Mouse (Mus musculus): Measurements from ENCODE around the gene Atp6v1g1. TPM values are rescaled to one million over a fixed set of nuclear protein-coding genes. Genes with fewer than 3 reads are reported as not detected.

Gene Atp6v1g1
- total RNA-seq, 1 experiment from 2014 or later, result 188 TPM

DNA sequence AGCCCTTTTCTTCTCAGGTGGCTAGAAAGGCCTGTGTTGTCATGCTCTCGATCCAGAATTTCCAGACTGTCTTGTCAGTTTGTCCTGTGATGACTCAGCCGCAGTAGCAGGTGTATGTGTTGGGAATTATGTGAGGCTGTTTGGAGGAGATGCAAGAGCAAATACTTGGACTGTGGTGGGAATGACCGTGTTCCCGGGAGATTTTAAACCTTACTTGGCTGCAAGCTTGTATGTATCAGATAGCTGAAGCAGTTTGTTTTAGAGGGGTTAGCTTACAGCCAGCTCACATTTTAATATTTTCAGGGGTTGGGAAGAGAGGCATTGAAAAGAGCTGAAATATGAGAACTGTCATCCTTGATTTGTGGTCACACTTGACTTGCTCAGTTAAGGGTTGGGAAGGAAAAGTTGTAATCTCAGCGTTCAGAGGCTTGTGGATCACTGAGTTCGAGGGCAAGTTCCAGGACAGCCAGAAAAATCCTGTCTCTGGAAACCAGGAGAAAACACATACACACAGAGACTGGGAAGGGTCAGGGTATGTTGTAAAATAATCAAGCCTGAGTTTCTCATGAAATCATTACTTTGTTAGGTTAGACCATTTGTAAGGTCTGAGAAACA is 2.0 kb downstream of the Atp6v1g1 start:
- DNase-seq, result no peak

GRCm38 (mm10) chr4:63547799-63548198 is 3.2 kb downstream of the Atp6v1g1 start:
- DNase-seq, result no peak

DNA sequence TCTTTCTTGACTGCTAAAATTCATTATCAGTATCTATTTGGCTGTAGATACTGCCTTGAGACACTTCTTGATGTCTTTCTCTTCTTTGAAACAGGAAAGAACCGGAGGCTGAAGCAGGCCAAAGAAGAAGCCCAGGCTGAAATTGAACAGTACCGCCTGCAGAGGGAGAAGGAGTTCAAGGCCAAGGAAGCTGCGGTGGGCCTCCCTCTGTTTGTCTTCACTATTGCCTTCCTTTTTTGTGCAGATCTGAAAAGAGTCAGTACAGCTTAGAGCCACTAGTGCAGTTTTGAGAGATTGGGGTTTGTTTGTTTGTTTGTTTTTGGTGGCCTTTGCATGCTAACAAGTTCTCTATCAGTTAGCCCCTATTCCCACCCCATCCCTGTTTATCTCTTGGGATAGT is 3.9 kb downstream of the Atp6v1g1 start:
- DNase-seq, result no peak

DNA sequence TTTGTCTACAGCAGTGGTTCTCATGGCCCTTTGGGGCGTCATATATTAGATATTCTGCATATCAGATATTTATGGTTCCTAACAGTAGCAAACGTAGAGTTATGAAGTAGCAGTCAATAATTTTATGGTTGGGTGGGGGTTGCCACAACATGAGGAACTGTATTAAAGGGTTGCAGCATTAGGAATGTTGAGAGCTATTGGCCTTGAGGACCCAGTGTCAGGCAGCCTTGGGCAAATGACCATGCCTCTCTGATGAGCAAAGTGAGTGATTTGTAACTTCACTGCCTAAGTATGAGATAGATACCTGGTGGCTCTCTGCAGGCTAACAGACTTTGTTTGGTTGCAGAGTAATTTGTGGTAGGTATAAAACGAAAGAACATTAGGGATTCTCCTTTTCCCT is 6.3 kb downstream of the Atp6v1g1 start:
- DNase-seq, result peak; percentile 26

DNA sequence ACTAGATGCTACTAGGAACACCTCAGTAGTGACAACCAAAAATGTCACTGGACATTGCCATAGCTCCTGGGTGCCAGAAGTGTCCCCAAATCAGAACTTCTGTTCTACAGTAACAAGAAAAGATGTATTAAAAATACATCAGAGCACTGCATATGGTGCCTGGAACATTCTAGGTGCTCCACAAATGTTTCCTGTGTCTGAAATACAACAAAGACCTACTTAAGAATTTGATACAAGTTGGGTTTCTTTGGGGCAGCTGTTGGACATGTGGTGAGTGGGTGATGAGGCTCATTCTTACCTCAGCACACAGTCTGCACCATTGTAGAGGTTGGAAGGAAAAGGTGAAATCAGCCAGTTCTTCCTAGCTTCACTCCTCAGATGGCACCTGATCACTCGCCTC is 8.3 kb downstream of the Atp6v1g1 start:
- no peak for DNase-seq

- DNase-seq, result no peak
These were observed 9.4 kb downstream of the Atp6v1g1 start for GRCm38 (mm10) chr4:63553789-63554576.

- DNase-seq, result no peak
These were observed 10.0 kb downstream of the Atp6v1g1 start for GRCm38 (mm10) chr4:63554616-63555015.

DNA sequence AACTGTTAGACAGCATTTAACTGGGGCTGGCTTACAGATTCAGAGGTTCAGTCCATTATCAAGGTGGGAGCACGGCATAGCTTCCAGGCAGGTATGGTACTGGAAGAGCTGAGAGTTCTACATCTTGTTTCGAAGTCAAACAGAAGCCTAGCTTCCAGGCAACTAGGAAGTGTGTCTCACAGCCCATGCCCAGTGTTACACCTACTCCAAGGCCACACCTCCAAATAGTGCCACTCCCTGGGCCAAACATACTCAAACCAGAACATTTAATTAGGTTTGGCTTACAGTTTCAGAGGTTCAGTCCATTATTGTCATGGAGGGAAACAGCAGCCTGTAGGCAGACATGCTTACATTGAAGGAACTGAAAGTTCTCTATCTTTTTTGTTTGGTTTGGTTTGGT is 10.5 kb downstream of the Atp6v1g1 start:
- DNase-seq, result no peak

GRCm38 (mm10) chr4:63556665-63557064 is 12.1 kb downstream of the Atp6v1g1 start:
- DNase-seq, result no peak

DNA sequence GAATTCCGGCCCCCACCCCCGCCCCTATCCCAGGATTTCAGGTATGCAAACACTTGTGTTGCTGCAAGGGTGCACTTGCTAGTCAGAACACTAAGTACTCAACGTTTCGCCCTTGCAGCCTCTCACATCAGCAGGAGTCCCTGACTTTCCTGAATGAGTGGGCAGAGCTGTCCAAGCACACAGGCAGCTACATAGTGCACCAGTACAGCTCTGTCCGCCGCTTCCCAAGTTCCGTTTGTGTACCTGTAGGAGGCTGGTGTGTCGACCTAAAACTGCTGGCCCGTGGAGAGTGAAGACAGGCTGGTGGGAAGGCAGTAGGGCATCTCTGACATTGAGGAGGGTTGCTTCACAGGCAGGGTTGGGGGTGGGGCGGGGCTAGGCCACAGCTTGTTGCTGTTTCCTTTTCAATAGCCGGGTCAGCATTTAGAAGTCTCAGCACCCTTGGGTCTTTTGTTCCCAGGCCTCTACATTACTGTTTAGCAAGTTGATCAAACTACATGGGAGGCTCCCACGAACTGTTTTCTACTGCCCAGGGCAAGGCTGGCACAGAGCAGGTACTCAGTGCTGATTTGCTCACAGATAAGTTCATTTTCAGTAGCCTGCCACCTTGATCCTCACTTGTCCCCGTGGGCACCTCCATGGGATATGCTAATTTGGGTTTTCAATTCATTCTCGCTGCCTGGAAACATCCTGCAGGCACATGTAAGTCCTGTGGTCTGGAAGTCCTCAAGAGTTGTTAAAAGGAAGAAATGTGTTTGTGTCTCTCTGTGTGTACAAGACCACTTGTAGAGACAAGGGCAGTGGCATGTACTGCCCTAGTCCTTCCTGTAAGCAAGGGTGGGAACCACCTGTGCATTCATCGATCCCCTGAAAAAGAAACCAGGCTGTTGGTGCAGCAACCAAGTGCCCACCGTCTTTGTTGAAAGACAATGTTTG is 12.8 kb downstream of the Atp6v1g1 start:
- DNase-seq, result peak; percentile 28

DNA sequence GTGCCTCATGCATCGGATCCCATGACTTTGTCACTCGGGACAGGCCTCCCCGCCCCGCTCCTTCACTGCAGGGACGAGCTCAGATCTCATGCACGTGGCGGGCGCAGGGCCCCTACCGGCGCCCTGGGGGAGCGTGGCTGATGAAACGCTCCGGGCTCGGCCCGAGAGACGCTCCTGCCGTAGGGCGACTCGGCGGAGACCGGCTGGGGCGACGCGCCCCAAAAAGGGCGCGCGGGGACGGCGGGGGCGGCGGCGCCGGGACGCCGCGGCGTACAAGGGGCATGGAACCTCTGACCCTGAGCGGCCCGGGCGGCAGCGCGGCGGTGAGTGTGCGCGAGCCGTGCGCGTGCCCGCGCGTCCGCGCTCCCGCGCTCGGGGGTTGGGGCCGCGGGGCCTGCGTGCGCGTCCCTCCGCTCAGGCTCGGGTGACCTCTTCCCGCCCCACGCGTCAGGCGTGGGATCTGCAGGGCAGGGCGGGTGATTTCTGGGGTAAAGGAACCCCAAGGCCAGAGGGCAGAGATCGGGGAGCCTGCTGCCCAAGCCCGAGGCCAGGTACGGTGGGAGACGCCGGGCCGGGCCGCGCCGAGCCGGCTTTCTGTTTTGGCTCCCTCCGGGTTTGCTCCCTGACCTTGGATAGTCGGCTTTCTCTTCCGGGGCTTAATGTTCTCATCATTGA is 14.0 kb downstream of the Atp6v1g1 start, which contains the start of gene Tmem268:
TSS of gene Tmem268 (plus strand) at position 375 of the 675 bp plus-strand sequence.
- DNase-seq, result peak; percentile 84

DNA sequence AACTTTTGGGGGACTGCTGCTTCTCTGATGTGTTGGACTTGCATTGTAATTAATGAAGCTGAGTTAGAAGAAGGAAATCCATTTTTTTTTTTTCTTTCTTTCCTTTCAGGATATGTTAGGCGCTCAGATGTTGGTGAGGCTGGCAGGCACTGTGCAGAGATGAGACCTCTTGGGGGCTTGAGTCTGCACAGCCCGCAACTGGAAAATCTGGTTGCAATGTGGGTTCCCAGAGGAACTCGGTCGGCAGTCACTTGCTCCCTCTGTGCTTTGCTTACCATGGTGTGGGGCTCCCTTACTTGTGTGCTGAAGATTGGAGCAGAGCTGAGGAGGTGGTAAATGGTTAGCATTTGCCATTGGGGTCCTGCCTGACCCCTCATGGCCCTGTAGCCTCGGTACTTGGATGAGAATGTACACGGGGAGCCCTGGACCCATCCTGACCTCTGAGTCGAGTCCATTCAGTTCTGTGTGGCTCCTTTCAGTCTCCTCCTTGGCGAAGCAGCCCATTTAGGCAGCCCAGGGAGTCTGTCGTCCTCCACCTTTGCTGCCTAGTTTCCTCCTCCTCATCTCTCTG is 14.6 kb downstream of the Atp6v1g1 start:
- no peak for DNase-seq

DNA sequence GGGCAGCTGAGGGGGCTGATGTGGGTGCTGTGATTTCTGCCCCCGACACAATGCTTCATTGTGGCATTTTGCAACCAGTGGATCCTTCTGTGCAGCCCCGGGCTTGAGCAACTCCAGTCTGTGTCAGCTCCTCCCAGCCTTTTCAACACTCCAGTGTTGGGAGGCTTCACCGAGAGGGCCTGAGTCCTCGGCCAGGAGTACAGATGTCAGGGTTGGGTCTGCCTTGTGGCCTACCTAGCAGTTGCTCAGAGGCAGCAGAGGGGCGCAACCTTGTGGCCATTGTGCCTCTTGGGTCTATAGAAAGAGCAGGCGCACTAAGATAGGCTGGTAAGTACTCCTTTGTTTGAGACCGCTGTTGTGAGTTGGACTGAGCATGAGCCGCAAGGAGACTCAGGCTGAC is 15.5 kb downstream of the Atp6v1g1 start:
- DNase-seq, result no peak

GRCm38 (mm10) chr4:63561861-63562675 is 17.5 kb downstream of the Atp6v1g1 start:
- DNase-seq, result no peak

- no peak for DNase-seq
These were observed 18.2 kb downstream of the Atp6v1g1 start for GRCm38 (mm10) chr4:63562742-63563141.

GRCm38 (mm10) chr4:63567712-63568390 is 23.3 kb downstream of the Atp6v1g1 start:
- no peak for DNase-seq

- DNase-seq, result no peak
These were observed 24.8 kb downstream of the Atp6v1g1 start for GRCm38 (mm10) chr4:63569322-63569721.

- DNase-seq, result no peak
These were observed 25.7 kb downstream of the Atp6v1g1 start for GRCm38 (mm10) chr4:63570208-63570781.

GRCm38 (mm10) chr4:63572621-63573020 is 28.0 kb downstream of the Atp6v1g1 start:
- peak; percentile 20 for DNase-seq

GRCm38 (mm10) chr4:63579649-63580048 is 35.1 kb downstream of the Atp6v1g1 start:
- no peak for DNase-seq
